Mouse (Mus musculus) brain, embryonic 18.5 days (tissue): ENCODE data around the gene Pou3f1.
"Not testable (repeated sequence)": the region's sequence is repeated elsewhere in the genome, so short reads cannot be mapped to it uniquely, and the experiment has no call there.

Experiments used
- DNase-seq: peaks from one replicate; pipeline ENCODE4 v3.0.0-alpha.2; 2012; ENCODE audit warnings: low read depth, low spot score

Gene Pou3f1

GRCm38 (mm10) chr4:124685897-124686402, 29.3 kb downstream of the Pou3f1 start:
- no peak for DNase-seq

- no peak for DNase-seq
Observed at GRCm38 (mm10) chr4:124691455-124691854, 34.8 kb downstream of the Pou3f1 start.

GRCm38 (mm10) chr4:124692416-124692861, 35.8 kb downstream of the Pou3f1 start:
- DNase-seq, result no peak

- peak; percentile 72 for DNase-seq
Observed at GRCm38 (mm10) chr4:124693135-124693894, 36.7 kb downstream of the Pou3f1 start, which contains the start of gene Utp11. Utp11 (minus strand) TSS chr4:124693600.

- DNase-seq, result no peak
Observed at GRCm38 (mm10) chr4:124694572-124694971, 38.0 kb downstream of the Pou3f1 start.

GRCm38 (mm10) chr4:124695786-124696516, 39.3 kb downstream of the Pou3f1 start:
- DNase-seq, result no peak

GRCm38 (mm10) chr4:124699791-124700190, 43.2 kb downstream of the Pou3f1 start:
- DNase-seq, result no peak

- no peak for DNase-seq
Observed at GRCm38 (mm10) chr4:124700248-124700971, 43.8 kb downstream of the Pou3f1 start, which contains the start of gene Fhl3. Fhl3 (plus strand) TSS chr4:124700701.

- DNase-seq, result no peak
Observed at GRCm38 (mm10) chr4:124701052-124701845, 44.6 kb downstream of the Pou3f1 start.

- no peak for DNase-seq
Observed at GRCm38 (mm10) chr4:124701916-124702315, 45.3 kb downstream of the Pou3f1 start.

GRCm38 (mm10) chr4:124703406-124703805, 46.8 kb downstream of the Pou3f1 start:
- DNase-seq, result no peak

- no peak for DNase-seq
Observed at GRCm38 (mm10) chr4:124703881-124704796, 47.5 kb downstream of the Pou3f1 start.

- no peak for DNase-seq
Observed at GRCm38 (mm10) chr4:124704797-124705474, 48.3 kb downstream of the Pou3f1 start.

- DNase-seq, result no peak
Observed at GRCm38 (mm10) chr4:124705661-124706269, 49.2 kb downstream of the Pou3f1 start.

GRCm38 (mm10) chr4:124707381-124708199, 51.0 kb downstream of the Pou3f1 start:
- not testable (repeated sequence) for DNase-seq

GRCm38 (mm10) chr4:124708200-124708517, 51.6 kb downstream of the Pou3f1 start:
- DNase-seq, result not testable (repeated sequence)

GRCm38 (mm10) chr4:124708518-124709477, 52.2 kb downstream of the Pou3f1 start:
- DNase-seq, result no peak
